Mouse (Mus musculus): ENCODE results near the gene Cd83. TPM values are rescaled to one million over a fixed set of nuclear protein-coding genes. Genes with fewer than 3 reads are reported as not detected.
A peak's percentile ranks its signal among the peaks of the same experiment; 100 is the strongest.

Gene Cd83
- polyA plus RNA-seq, 1 experiment, result not detected

GRCm38 (mm10) chr13:43786171-43786795, 1.7 kb downstream of the Cd83 start:
- H3K4me1 ChIP-seq (ENCODE audit: control insufficient read depth, insufficient read depth, low read length), result peaks cover 12% of the 10 kb centered on the region

DNA sequence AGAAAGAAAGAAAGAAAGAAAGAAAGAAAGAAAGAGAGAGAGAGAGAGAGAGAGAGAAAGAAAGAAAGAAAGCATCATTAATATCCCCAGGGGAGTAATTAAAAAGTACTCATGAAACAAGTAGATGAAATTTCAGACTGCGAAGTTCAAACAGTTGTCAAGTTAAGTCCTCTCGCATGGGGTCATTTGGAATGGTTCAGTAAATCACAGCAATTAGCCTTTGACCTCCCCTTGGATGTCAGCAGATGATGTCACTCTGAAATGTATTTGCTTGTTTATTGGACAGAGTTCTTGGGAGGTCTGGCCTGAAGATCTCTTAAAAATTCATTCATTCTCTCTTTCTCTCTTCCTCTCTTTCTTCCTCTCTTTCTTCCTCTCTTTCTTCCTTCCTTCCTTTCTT, 2.7 kb downstream of the Cd83 start:
- WGBS, result 84% methylated on average over 2 of the region's 2 CpGs
- Histone ChIP-seq H3K27ac (ENCODE audit: insufficient read depth, low read depth, low read length) (no peak overlapping the region), H3K4me3 (ENCODE audit: insufficient read depth, low read depth, low read length) (no peak overlapping the region), H3K4me1 (ENCODE audit: control insufficient read depth, insufficient read depth, low read length) (peaks cover 12% of the 10 kb centered on the region)
- TF ChIP-seq CTCF (IDR thresholded peaks at IDR 0.05; ENCODE audit: insufficient read depth, low read depth, low read length) (no peak), POLR2A (IDR thresholded peaks at IDR 0.05; ENCODE audit: insufficient read depth, low read depth, low read length) (no peak)

More at GRCm38 (mm10) chr13:43786171-43786795, 1.7 kb downstream of the Cd83 start:
- TF ChIP-seq POLR2A (IDR thresholded peaks at IDR 0.05; ENCODE audit: insufficient read depth, low read depth, low read length), result no peak
- no peak for TF ChIP-seq CTCF (IDR thresholded peaks at IDR 0.05; ENCODE audit: insufficient read depth, low read depth, low read length)
- 57% methylated on average over 12 of the region's 12 CpGs for WGBS
- Histone ChIP-seq H3K27ac (ENCODE audit: insufficient read depth, low read depth, low read length) (no peak overlapping the region), H3K4me3 (ENCODE audit: insufficient read depth, low read depth, low read length) (no peak overlapping the region)

GRCm38 (mm10) chr13:43788071-43788470, 3.5 kb downstream of the Cd83 start:
- peaks cover 12% of the 10 kb centered on the region for H3K4me1 ChIP-seq (ENCODE audit: control insufficient read depth, insufficient read depth, low read length)
- 88% methylated on average over 8 of the region's 8 CpGs for WGBS
- H3K4me3 ChIP-seq (ENCODE audit: insufficient read depth, low read depth, low read length), result no peak overlapping the region
- TF ChIP-seq CTCF (IDR thresholded peaks at IDR 0.05; ENCODE audit: insufficient read depth, low read depth, low read length) (no peak), POLR2A (IDR thresholded peaks at IDR 0.05; ENCODE audit: insufficient read depth, low read depth, low read length) (no peak)
- H3K27ac ChIP-seq (ENCODE audit: insufficient read depth, low read depth, low read length), result no peak overlapping the region

DNA sequence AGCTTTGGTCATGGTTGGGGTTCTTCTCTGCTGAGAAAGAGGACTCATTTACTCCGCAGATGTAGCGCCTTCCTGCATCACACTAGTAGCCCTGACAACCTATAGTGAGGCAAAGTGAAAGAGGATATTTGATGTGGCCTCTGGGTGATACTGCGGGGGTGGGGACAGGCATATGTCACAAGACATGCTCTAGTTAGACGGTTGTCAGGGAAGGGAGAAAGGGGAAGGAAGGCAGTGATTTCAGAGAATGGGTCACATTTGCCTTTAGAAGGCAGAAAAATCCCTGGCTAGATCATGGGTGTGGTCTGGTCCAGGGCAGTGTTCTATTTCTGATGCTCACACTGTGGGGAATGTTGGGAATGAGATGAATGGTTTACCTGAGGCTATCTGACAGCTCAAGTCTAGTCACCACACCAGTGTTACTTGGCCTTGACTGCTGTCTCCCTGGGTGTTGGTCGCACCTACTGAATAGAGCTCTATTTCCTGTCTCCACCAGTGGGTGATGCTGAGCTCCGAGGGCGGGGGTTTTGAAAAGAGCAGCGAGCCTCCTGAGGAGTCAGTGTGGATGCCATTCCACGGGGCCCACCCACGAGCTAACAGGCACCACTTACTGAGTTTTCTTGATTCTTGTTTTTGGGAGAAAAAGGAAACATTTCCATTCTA, 4.5 kb downstream of the Cd83 start:
- no peak overlapping the region for H3K27ac ChIP-seq (ENCODE audit: insufficient read depth, low read depth, low read length)
- 86% methylated on average over 10 of the region's 10 CpGs for WGBS
- no peak overlapping the region for H3K4me3 ChIP-seq (ENCODE audit: insufficient read depth, low read depth, low read length)
- TF ChIP-seq CTCF (IDR thresholded peaks at IDR 0.05; ENCODE audit: insufficient read depth, low read depth, low read length) (no peak), POLR2A (IDR thresholded peaks at IDR 0.05; ENCODE audit: insufficient read depth, low read depth, low read length) (no peak)
- H3K4me1 ChIP-seq (ENCODE audit: control insufficient read depth, insufficient read depth, low read length), result peaks cover 14% of the 10 kb centered on the region

DNA sequence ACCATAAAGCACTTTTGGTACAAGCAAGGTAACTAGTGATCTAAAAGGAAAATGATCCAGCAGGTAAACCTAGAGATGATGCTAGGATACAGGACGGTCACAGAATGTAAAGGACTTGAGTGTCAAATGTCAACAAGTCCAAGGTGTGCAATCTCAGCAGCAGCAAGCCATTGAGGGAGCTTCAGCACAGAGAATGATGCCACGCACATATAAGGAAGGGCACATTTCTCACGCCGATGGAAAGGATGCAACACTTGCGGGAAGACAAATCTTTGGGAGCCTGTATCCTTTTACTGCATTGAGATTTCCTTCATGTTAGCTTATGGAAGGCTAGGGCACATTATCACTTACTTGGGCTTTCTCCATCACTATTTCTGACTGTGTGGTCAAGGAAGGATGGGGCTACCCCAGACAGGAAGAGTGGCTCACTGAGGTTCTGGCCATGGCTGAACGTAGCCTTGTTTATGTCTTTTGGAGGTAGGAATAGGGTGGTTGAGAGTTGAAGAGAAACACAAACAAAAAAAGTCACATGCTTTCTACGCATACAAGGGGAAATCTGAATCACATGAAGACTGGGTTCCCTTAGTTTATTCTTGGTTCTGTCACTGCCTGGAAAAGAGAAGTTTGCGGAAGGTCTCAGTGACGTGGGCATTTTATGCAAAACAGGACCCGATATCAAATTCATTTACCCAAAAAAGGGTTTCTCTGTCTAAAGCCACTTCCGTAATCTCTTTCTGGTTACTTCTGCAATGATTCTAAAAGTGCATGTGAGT, 5.8 kb downstream of the Cd83 start:
- peaks cover 6% of the 10 kb centered on the region for H3K4me1 ChIP-seq (ENCODE audit: control insufficient read depth, insufficient read depth, low read length)
- no peak overlapping the region for H3K4me3 ChIP-seq (ENCODE audit: insufficient read depth, low read depth, low read length)
- 98% methylated on average over 11 of the region's 11 CpGs for WGBS
- TF ChIP-seq CTCF (IDR thresholded peaks at IDR 0.05; ENCODE audit: insufficient read depth, low read depth, low read length) (no peak), POLR2A (IDR thresholded peaks at IDR 0.05; ENCODE audit: insufficient read depth, low read depth, low read length) (no peak)
- H3K27ac ChIP-seq (ENCODE audit: insufficient read depth, low read depth, low read length), result no peak overlapping the region

DNA sequence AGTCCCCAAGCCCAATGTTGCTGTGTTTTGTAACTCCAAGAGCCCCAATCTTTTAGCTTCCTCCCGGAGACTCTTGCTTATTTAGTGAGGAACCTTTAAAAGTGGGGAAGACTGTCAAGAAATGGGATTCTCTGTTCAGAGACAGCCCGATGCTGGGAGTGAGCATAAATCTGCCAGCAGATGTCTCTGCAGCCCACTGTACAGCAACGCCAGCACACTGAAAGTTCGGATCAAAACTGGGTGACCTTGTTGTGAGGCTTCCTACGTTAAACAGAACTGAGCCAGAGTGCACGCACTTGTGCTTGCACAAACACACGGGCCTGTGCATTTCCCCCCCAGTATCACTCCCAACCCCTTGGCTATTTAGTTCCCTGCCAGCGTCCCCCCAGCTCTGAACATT, 10.8 kb downstream of the Cd83 start:
- Histone ChIP-seq H3K4me1 (ENCODE audit: control insufficient read depth, insufficient read depth, low read length) (peaks cover 4% of the 10 kb centered on the region), H3K4me3 (ENCODE audit: insufficient read depth, low read depth, low read length) (no peak overlapping the region), H3K27ac (ENCODE audit: insufficient read depth, low read depth, low read length) (no peak overlapping the region)
- WGBS, result 24% methylated on average over 8 of the region's 8 CpGs
- TF ChIP-seq POLR2A (IDR thresholded peaks at IDR 0.05; ENCODE audit: insufficient read depth, low read depth, low read length), result no peak
- TF ChIP-seq CTCF (IDR thresholded peaks at IDR 0.05; ENCODE audit: insufficient read depth, low read depth, low read length), result peak; percentile 67; the same call in 1 of the 2 replicates

GRCm38 (mm10) chr13:43798655-43799054, 14.1 kb downstream of the Cd83 start:
- 89% methylated on average over 4 of the region's 4 CpGs for WGBS
- Histone ChIP-seq H3K27ac (ENCODE audit: insufficient read depth, low read depth, low read length) (no peak overlapping the region), H3K4me1 (ENCODE audit: control insufficient read depth, insufficient read depth, low read length) (peaks cover 2% of the 10 kb centered on the region; the same call in 1 of the 2 replicates), H3K4me3 (ENCODE audit: insufficient read depth, low read depth, low read length) (no peak overlapping the region)
- TF ChIP-seq POLR2A (IDR thresholded peaks at IDR 0.05; ENCODE audit: insufficient read depth, low read depth, low read length), result no peak
- no peak for TF ChIP-seq CTCF (IDR thresholded peaks at IDR 0.05; ENCODE audit: insufficient read depth, low read depth, low read length)

DNA sequence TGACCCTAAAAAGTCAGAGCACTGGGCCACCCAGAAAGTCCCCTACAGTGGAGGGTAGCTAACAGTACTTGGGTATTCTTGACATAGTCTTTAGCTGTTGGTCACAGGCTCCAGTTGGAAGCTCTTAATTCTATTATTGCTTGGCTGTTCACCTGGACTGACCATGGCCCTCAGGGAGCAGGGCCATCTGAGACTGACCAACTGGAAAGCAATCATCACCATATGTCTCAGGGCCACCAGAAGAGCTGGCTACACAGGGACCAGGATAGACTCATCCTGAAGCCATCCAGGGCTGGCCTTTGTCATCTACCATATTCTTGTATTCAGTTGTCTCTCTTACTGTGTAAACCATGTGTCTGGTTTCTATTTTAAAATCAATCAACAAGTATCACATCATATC, 15.6 kb downstream of the Cd83 start:
- no peak overlapping the region for H3K27ac ChIP-seq (ENCODE audit: insufficient read depth, low read depth, low read length)
- TF ChIP-seq POLR2A (IDR thresholded peaks at IDR 0.05; ENCODE audit: insufficient read depth, low read depth, low read length) (no peak), CTCF (IDR thresholded peaks at IDR 0.05; ENCODE audit: insufficient read depth, low read depth, low read length) (no peak)
- H3K4me1 ChIP-seq (ENCODE audit: control insufficient read depth, insufficient read depth, low read length), result peaks cover 2% of the 10 kb centered on the region; the same call in 1 of the 2 replicates
- H3K4me3 ChIP-seq (ENCODE audit: insufficient read depth, low read depth, low read length), result no peak overlapping the region

DNA sequence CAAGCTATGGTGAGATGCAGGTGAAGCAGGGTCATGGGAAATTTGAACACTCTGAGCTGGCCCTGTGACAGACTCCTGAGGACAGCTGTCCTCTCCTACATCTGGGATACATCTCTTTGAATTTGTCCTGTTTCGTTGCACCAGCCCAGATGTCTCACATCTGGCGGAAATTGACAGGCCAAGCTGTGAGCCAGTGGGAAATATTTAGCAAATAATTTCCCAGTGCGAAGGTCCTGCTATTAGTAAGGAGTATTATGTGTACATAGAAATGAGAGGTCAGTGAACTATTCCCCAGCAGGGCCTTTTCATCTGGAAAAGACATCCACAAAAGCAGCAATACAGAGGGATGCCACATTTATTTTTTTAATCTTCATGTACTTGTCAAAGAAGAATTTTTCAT, 17.4 kb downstream of the Cd83 start:
- Histone ChIP-seq H3K4me3 (ENCODE audit: insufficient read depth, low read depth, low read length) (no peak overlapping the region), H3K27ac (ENCODE audit: insufficient read depth, low read depth, low read length) (no peak overlapping the region), H3K4me1 (ENCODE audit: control insufficient read depth, insufficient read depth, low read length) (peaks cover 9% of the 10 kb centered on the region)
- TF ChIP-seq POLR2A (IDR thresholded peaks at IDR 0.05; ENCODE audit: insufficient read depth, low read depth, low read length), result no peak
- no peak for TF ChIP-seq CTCF (IDR thresholded peaks at IDR 0.05; ENCODE audit: insufficient read depth, low read depth, low read length)
- WGBS, result 94% methylated on average over 3 of the region's 3 CpGs
